Mouse (Mus musculus): ENCODE results near the gene Rgs17.

- no peak for TF ChIP-seq POLR2A (IDR thresholded peaks at IDR 0.05; ENCODE audit: low read depth, low read length)
- TF ChIP-seq CTCF (IDR thresholded peaks at IDR 0.05; ENCODE audit: extremely low read depth, insufficient read length, insufficient replicate concordance, low read depth, low read length) = no peak
Observed at GRCm38 (mm10) chr10:5877106-5877505, 45.1 kb downstream of the Rgs17 start.
